ENCODE assay signal across 16 mouse cellular contexts in genomic region chr17:75471644-75472253, GRCm38 (mm10). TPM values are rescaled to one million over a fixed set of nuclear protein-coding genes. Genes with fewer than 3 reads are reported as not detected.
A peak's percentile ranks its signal among the peaks of the same experiment; 100 is the strongest.
DNase-seq lines count a peak whose midpoint lies in the region; ATAC-seq and TF ChIP-seq lines count a peak whose summit lies in the region.
"Had no signal": no experiment of that assay in that cellular context is flagged by ENCODE, and none has a peak within 500 bp of the region (broad histone marks: within the 10 kb centered on the region; RNA-seq: fewer than 3 reads in every experiment).

No protein-coding gene starts in this region.

- no peak overlapping the region for H3K4me2 ChIP-seq in heart, embryonic 12.5 days
- H3K4me2 ChIP-seq: forebrain, embryonic 15.5 days; liver, embryonic 11.5 days; lung, embryonic 15.5 days had no signal

- no peaks in the 10 kb centered on the region for H3K9me3 ChIP-seq in heart, embryonic 12.5 days (replicated peaks)
- H3K9me3 ChIP-seq: forebrain, embryonic 15.5 days; lung, embryonic 15.5 days had no signal

- H3K9ac ChIP-seq in heart, embryonic 12.5 days = no peak overlapping the region
- H3K9ac ChIP-seq: forebrain, embryonic 15.5 days; lung, embryonic 15.5 days had no signal

- H3K4me3 ChIP-seq in heart, embryonic 12.5 days = no peak overlapping the region
- H3K4me3 ChIP-seq in layer of hippocampus, adult 2 months = no peak overlapping the region
- 0 out of 2 replicates have a peak overlapping the region, but pooled peaks have one; percentile 7 for H3K4me3 ChIP-seq in bone marrow macrophage, adult 2 months (ENCODE audit: insufficient read depth, low read length)
- H3K4me3 ChIP-seq in embryonic fibroblast, embryonic 13.5 days (ENCODE audit: insufficient read depth, low read length) = no peak overlapping the region
- H3K4me3 ChIP-seq: forebrain, embryonic 15.5 days; lung, embryonic 15.5 days had no signal

- no peak for TF ChIP-seq CTCF in layer of hippocampus, adult 2 months (conservative IDR thresholded peaks at IDR 0.05)
- no peak for TF ChIP-seq CTCF in bone marrow macrophage, adult 2 months (IDR thresholded peaks at IDR 0.05; ENCODE audit: low read depth, low read length)
- TF ChIP-seq CTCF in embryonic fibroblast, embryonic 13.5 days (IDR thresholded peaks at IDR 0.05; ENCODE audit: borderline replicate concordance, insufficient read depth, low read length) = no peak

- H3K36me3 ChIP-seq in heart, embryonic 12.5 days = no peaks in the 10 kb centered on the region
- H3K36me3 ChIP-seq: forebrain, embryonic 15.5 days; lung, embryonic 15.5 days had no signal

- peak overlapping the region; percentile 53 for H3K27ac ChIP-seq in heart, embryonic 12.5 days (ENCODE audit: poor library complexity, severe bottlenecking)
- peak overlapping the region; percentile 63; the same call in 1 of the 2 replicates for H3K27ac ChIP-seq in layer of hippocampus, adult 2 months
- H3K27ac ChIP-seq in bone marrow macrophage, adult 2 months (ENCODE audit: insufficient read depth, low read depth, low read length) = peak overlapping the region; percentile 94
- H3K27ac ChIP-seq in embryonic fibroblast, embryonic 13.5 days (ENCODE audit: insufficient read depth, low read length) = peak overlapping the region; percentile 100
- H3K27ac ChIP-seq: lung, embryonic 15.5 days had no signal

- peaks cover 20% of the 10 kb centered on the region for H3K4me1 ChIP-seq in heart, embryonic 12.5 days (replicated peaks)
- peaks cover 58% of the 10 kb centered on the region for H3K4me1 ChIP-seq in bone marrow macrophage, adult 2 months (ENCODE audit: control insufficient read depth, insufficient read depth, low read length)
- H3K4me1 ChIP-seq in embryonic fibroblast, embryonic 13.5 days (ENCODE audit: control insufficient read depth, insufficient read depth, low read length) = peaks cover 18% of the 10 kb centered on the region

- 81% methylated on average over 6 of the region's 6 CpGs for WGBS in heart, embryonic 12.5 days

- DNase-seq in heart, adult 9 months (ENCODE audit: low spot score in 2 of 2) = no peak
- no peak for DNase-seq in layer of hippocampus, adult 2 months (ENCODE audit: low spot score in 2 of 2)
- DNase-seq in layer of hippocampus, postnatal 10 days (ENCODE audit: low spot score in 2 of 2) = no peak
- DNase-seq in kidney, postnatal 25 days = no peak
- DNase-seq in gastrocnemius, postnatal 25 days = no peak
- DNase-seq: cerebellum, adult 2 months; gastrocnemius, postnatal 14 days; retina, postnatal 1 day; thymus, postnatal 14 days had no signal

- no peaks in the 10 kb centered on the region for H3K27me3 ChIP-seq in heart, embryonic 12.5 days (replicated peaks)
- H3K27me3 ChIP-seq: forebrain, embryonic 15.5 days; lung, embryonic 15.5 days had no signal

- no peak for TF ChIP-seq POLR2A in bone marrow macrophage, adult 2 months (IDR thresholded peaks at IDR 0.05; ENCODE audit: borderline replicate concordance, low read depth, low read length)
- TF ChIP-seq POLR2A in embryonic fibroblast, embryonic 13.5 days (IDR thresholded peaks at IDR 0.05; ENCODE audit: low read depth, low read length) = no peak

- no peak for ATAC-seq in heart, embryonic 12.5 days (ENCODE audit: insufficient number of reproducible peaks, low FRiP score)
- ATAC-seq: midbrain, embryonic 16.5 days had no signal

RNA-seq across cellular contexts. Expression of gene Rasgrp3, which starts 36.1 kb away (rescaled TPM):
- 16.7 and 17.1 TPM in 2 replicates for polyA plus RNA-seq in heart, embryonic 12.5 days (2016; fragmentation: Nextera tagmentation; extraction: Ambion mirVana)
- total RNA-seq in layer of hippocampus, adult 2 months (2021) = 10 to 100 TPM in 1 of 2 experiments, 1 to 10 TPM in 1; 8.3 to 10.5 TPM
- 10 to 100 TPM; 11.7 to 13.2 TPM for total RNA-seq in layer of hippocampus, postnatal 10 days (2021)
- polyA plus RNA-seq in bone marrow macrophage, adult 2 months (2012; ENCODE audit: insufficient read depth, insufficient read length, missing spikeins) = 17.7 and 19.4 TPM in 2 replicates
- 3.6 and 7.5 TPM in 2 replicates for polyA plus RNA-seq in embryonic fibroblast, embryonic 13.5 days (2011; ENCODE audit: insufficient read length, low read depth, missing spikeins)
- total RNA-seq in gastrocnemius, postnatal 25 days (2021) = 10 to 100 TPM; 24.8 to 29.6 TPM
